Mouse (Mus musculus) lung, postnatal 0 days (tissue): Measurements from ENCODE around the gene Upk2. TPM values are rescaled to one million over a fixed set of nuclear protein-coding genes. Genes with fewer than 3 reads are reported as not detected.
"Not testable (repeated sequence)": the region's sequence is repeated elsewhere in the genome, so short reads cannot be mapped to it uniquely, and the experiment has no call there.

Experiments
- ATAC-seq: fragments of 200-750 bp; cut with Nextera tagmentation; 2 replicates; pipeline ENCODE4 v1.8.0; 2017; ENCODE audit warnings: moderate library complexity
- DNase-seq: peaks from one replicate; pipeline ENCODE4 v3.0.0-alpha.2; 2016; ENCODE audit warnings: low spot score
- H3K27ac ChIP-seq: fragments of 300-500 bp; sonication (generic); 2 replicates; pipeline ENCODE4 v1.5.1; 2014; ENCODE audit warnings: antibody characterized with exemption, mild to moderate bottlenecking, low read length, mixed read lengths
- H3K27me3 ChIP-seq: fragments of 300-500 bp; sonication (generic); replicated peaks from 2 replicates; pipeline ENCODE4 v1.6.1; 2014; ENCODE audit warnings: low read length, mixed read lengths; ENCODE audit not compliant: insufficient read depth
- H3K36me3 ChIP-seq: fragments of 300-500 bp; sonication (generic); 2 replicates; pipeline ENCODE4 v1.6.1; 2014; ENCODE audit warnings: low read length, mixed read lengths; ENCODE audit not compliant: insufficient read depth
- H3K4me1 ChIP-seq: fragments of 300-500 bp; sonication (generic); 2 replicates; pipeline ENCODE4 v1.6.1; 2014; ENCODE audit warnings: antibody characterized with exemption, low read depth, low read length, mixed read lengths; ENCODE audit not compliant: insufficient read depth
- H3K4me2 ChIP-seq: fragments of 300-500 bp; sonication (generic); replicated peaks from 2 replicates; pipeline ENCODE4 v1.6.1; 2014; ENCODE audit warnings: low read depth, mild to moderate bottlenecking, low read length, moderate library complexity, mixed read lengths
- H3K4me3 ChIP-seq: fragments of 300-500 bp; sonication (generic); 2 replicates; pipeline ENCODE4 v1.5.1; 2014; ENCODE audit warnings: low read depth, low read length
- H3K9ac ChIP-seq: fragments of 300-500 bp; sonication (generic); replicated peaks from 2 replicates; pipeline ENCODE4 v1.6.1; 2014; ENCODE audit warnings: low read depth, mild to moderate bottlenecking
- H3K9me3 ChIP-seq: fragments of 300-500 bp; sonication (generic); 2 replicates; pipeline ENCODE4 v1.6.1; 2016; ENCODE audit warnings: low read length, mixed read lengths
- CTCF ChIP-seq: IDR thresholded peaks from 2 replicates; pipeline ENCODE4 v1.5.1; 2016; ENCODE audit warnings: antibody characterized with exemption, mild to moderate bottlenecking
- EP300 ChIP-seq: IDR thresholded peaks from 2 replicates; pipeline ENCODE4 v1.6.1; 2016; ENCODE audit warnings: antibody characterized with exemption, mild to moderate bottlenecking, control low read depth
- WGBS: fragments of 180-500 bp; shearing (Covaris S2); extraction: QIAGEN DNeasy Blood & Tissue Kit; methylation state at CpG from one replicate; pipeline ENCODE4 v1.1.7; 2014; 5-methylcytosine and 5-hydroxymethylcytosine counted together
- polyA plus RNA-seq: library from polyadenylated mRNA; unstranded; fragments of >200 nt; fragmentation: Nextera tagmentation; extraction: Ambion mirVana; gene quantifications from 2 replicates; pipeline ENCODE4 v1.2.1, GENCODE M21; 2015

Upk2 gene
- polyA plus RNA-seq, 1 experiment from 2014 or later, result 2.3 TPM

- no peak overlapping the region for H3K9ac ChIP-seq
- H3K4me2 ChIP-seq, result no peak overlapping the region
- H3K4me3 ChIP-seq, result no peak overlapping the region
- TF ChIP-seq EP300 (no peak), CTCF (peak; percentile 97)
- H3K27ac ChIP-seq, result no peak overlapping the region
- ATAC-seq (peak; percentile 90), DNase-seq (peak; percentile 87)
- H3K4me1 ChIP-seq, result no peaks in the 10 kb centered on the region
- H3K27me3 ChIP-seq, result no peaks in the 10 kb centered on the region; the same call in 1 of the 2 replicates
- 12% methylated on average over 14 of the region's 14 CpGs for WGBS
- no peaks in the 10 kb centered on the region for H3K9me3 ChIP-seq
- H3K36me3 ChIP-seq, result no peaks in the 10 kb centered on the region
Measured at GRCm38 (mm10) chr9:44454132-44454890, 465 bp downstream of the Upk2 start.

- Histone ChIP-seq H3K4me2 (no peak overlapping the region), H3K27me3 (no peaks in the 10 kb centered on the region; the same call in 1 of the 2 replicates)
Measured at GRCm38 (mm10) chr9:44450387-44450786, 4.4 kb downstream of the Upk2 start.

GRCm38 (mm10) chr9:44444402-44445025 lies 10.3 kb downstream of the Upk2 start:
- WGBS, result 74% methylated on average over 7 of the region's 7 CpGs
- H3K36me3 ChIP-seq, result not testable (repeated sequence)

More at GRCm38 (mm10) chr9:44450387-44450786, 4.4 kb downstream of the Upk2 start:
- no peak for DNase-seq
- ATAC-seq, result no peak
- H3K9me3 ChIP-seq, result no peaks in the 10 kb centered on the region
- H3K27ac ChIP-seq, result no peak overlapping the region
- no peak overlapping the region for H3K4me3 ChIP-seq
- no peak overlapping the region for H3K9ac ChIP-seq
- no peaks in the 10 kb centered on the region for H3K4me1 ChIP-seq
- TF ChIP-seq EP300 (no peak), CTCF (peak; percentile 56)
- H3K36me3 ChIP-seq, result no peaks in the 10 kb centered on the region

GRCm38 (mm10) chr9:44440961-44441360 lies 13.8 kb downstream of the Upk2 start, which contains the start of gene Foxr1:
Foxr1 (minus strand) TSS chr9:44441136.
- Histone ChIP-seq H3K4me3 (no peak within 1 kb of the TSS), H3K4me2 (no peak within 1 kb of the TSS), H3K27me3 (no peaks in the 10 kb centered on the region), H3K36me3 (no peaks in the 10 kb centered on the region), H3K9ac (no peak within 1 kb of the TSS), H3K27ac (no peak within 1 kb of the TSS), H3K4me1 (no peaks in the 10 kb centered on the region), H3K9me3 (no peaks in the 10 kb centered on the region)
- ATAC-seq, result no peak
- DNase-seq, result no peak
- WGBS, result 70% methylated on average over 19 of the region's 19 CpGs
- TF ChIP-seq EP300 (no peak), CTCF (no peak)

More at GRCm38 (mm10) chr9:44444402-44445025, 10.3 kb downstream of the Upk2 start:
- H3K4me2 ChIP-seq, H3K9ac ChIP-seq, H3K4me3 ChIP-seq, DNase-seq, H3K9me3 ChIP-seq, H3K4me1 ChIP-seq, H3K27ac ChIP-seq, H3K27me3 ChIP-seq, ATAC-seq: not testable (repeated sequence)

- no peak for TF ChIP-seq EP300
- TF ChIP-seq CTCF, result no peak
- Histone ChIP-seq H3K27me3 (no peaks in the 10 kb centered on the region), H3K4me3 (no peak overlapping the region), H3K4me2 (no peak overlapping the region), H3K9me3 (no peaks in the 10 kb centered on the region), H3K9ac (no peak overlapping the region), H3K36me3 (no peaks in the 10 kb centered on the region), H3K4me1 (no peaks in the 10 kb centered on the region), H3K27ac (no peak overlapping the region)
- WGBS, result 73% methylated on average over 5 of the region's 6 CpGs
- no peak for ATAC-seq
- DNase-seq, result peak; percentile 41
Measured at GRCm38 (mm10) chr9:44435747-44436146, 19.0 kb downstream of the Upk2 start.

GRCm38 (mm10) chr9:44432577-44433185 lies 22.1 kb downstream of the Upk2 start:
- H3K36me3 ChIP-seq, result no peaks in the 10 kb centered on the region
- WGBS, result 37% methylated on average over 5 of the region's 5 CpGs
- no peak overlapping the region for H3K9ac ChIP-seq
- TF ChIP-seq CTCF (peak; percentile 10; the same call in 1 of the 2 replicates), EP300 (no peak)
- no peak overlapping the region for H3K27ac ChIP-seq
- DNase-seq, result no peak
- no peak overlapping the region for H3K4me3 ChIP-seq
- H3K9me3 ChIP-seq, result no peaks in the 10 kb centered on the region
- no peak overlapping the region for H3K4me2 ChIP-seq
- no peak for ATAC-seq
- no peaks in the 10 kb centered on the region for H3K4me1 ChIP-seq
- no peaks in the 10 kb centered on the region for H3K27me3 ChIP-seq
